Mouse (Mus musculus) liver, postnatal 0 days (tissue): ENCODE measurements around the gene Ecsit. TPM values are rescaled to one million over a fixed set of nuclear protein-coding genes. Genes with fewer than 3 reads are reported as not detected.
A peak's percentile ranks its signal among the peaks of the same experiment; 100 is the strongest.

Experiments
- ATAC-seq: fragments of 200-750 bp; cut with Nextera tagmentation; 2 replicates; pipeline ENCODE4 v1.8.0; 2017; ENCODE audit warnings: mild to moderate bottlenecking, moderate library complexity
- DNase-seq: peaks from one replicate; pipeline ENCODE4 v3.0.0-alpha.2; 2016
- H3K27ac ChIP-seq: fragments of 300-500 bp; sonication (generic); 2 replicates; pipeline ENCODE4 v1.5.1; 2014; ENCODE audit warnings: antibody characterized with exemption, moderate library complexity, mild to moderate bottlenecking, low read depth
- H3K27me3 ChIP-seq: fragments of 300-500 bp; sonication (generic); 2 replicates; pipeline ENCODE4 v1.6.1; 2014; ENCODE audit warnings: low read length, control low read depth, mixed read lengths; ENCODE audit not compliant: insufficient read depth
- H3K36me3 ChIP-seq: fragments of 300-500 bp; sonication (generic); replicated peaks from 2 replicates; pipeline ENCODE4 v1.6.1; 2014; ENCODE audit warnings: mild to moderate bottlenecking, control low read depth, low read length, moderate library complexity, mixed read lengths; ENCODE audit not compliant: insufficient read depth
- H3K4me1 ChIP-seq: fragments of 300-500 bp; sonication (generic); 2 replicates; pipeline ENCODE4 v1.6.1; 2014; ENCODE audit warnings: antibody characterized with exemption, mild to moderate bottlenecking, control low read depth; ENCODE audit not compliant: insufficient read depth
- H3K4me2 ChIP-seq: fragments of 300-500 bp; sonication (generic); 2 replicates; pipeline ENCODE4 v1.6.1; 2014; ENCODE audit warnings: low read depth, mild to moderate bottlenecking, low read length, moderate library complexity, mixed read lengths
- H3K4me3 ChIP-seq: fragments of 300-500 bp; sonication (generic); 2 replicates; pipeline ENCODE4 v1.5.1; 2014; ENCODE audit warnings: low read depth, low read length
- H3K9ac ChIP-seq: fragments of 300-500 bp; sonication (generic); replicated peaks from 2 replicates; pipeline ENCODE4 v1.6.1; 2014; ENCODE audit warnings: mild to moderate bottlenecking, moderate library complexity
- H3K9me3 ChIP-seq: fragments of 300-500 bp; sonication (generic); 2 replicates; pipeline ENCODE4 v1.6.1; 2016; ENCODE audit warnings: mild to moderate bottlenecking, control low read depth, low read length, mixed read lengths
- CTCF ChIP-seq: sonication (generic); IDR thresholded peaks from 2 replicates; pipeline ENCODE4 v1.5.1; 2016; ENCODE audit warnings: antibody characterized with exemption, low read depth
- EP300 ChIP-seq: IDR thresholded peaks from 2 replicates; pipeline ENCODE4 v1.6.1; 2016; ENCODE audit warnings: antibody characterized with exemption, low read depth, mild to moderate bottlenecking
- WGBS: fragments of 180-500 bp; shearing (Covaris S2); extraction: QIAGEN DNeasy Blood & Tissue Kit; methylation state at CpG from one replicate; pipeline ENCODE4 v1.1.7; 2014; ENCODE audit not compliant: insufficient replicate concordance; 5-methylcytosine and 5-hydroxymethylcytosine counted together
- polyA plus RNA-seq: library from polyadenylated mRNA; unstranded; fragments of >200 nt; fragmentation: Nextera tagmentation; extraction: Ambion mirVana; gene quantifications from 2 replicates; pipeline ENCODE4 v1.2.1, GENCODE M21; 2015

The Ecsit gene
- polyA plus RNA-seq, 1 experiment from 2014 or later = 18.1 TPM

DNA sequence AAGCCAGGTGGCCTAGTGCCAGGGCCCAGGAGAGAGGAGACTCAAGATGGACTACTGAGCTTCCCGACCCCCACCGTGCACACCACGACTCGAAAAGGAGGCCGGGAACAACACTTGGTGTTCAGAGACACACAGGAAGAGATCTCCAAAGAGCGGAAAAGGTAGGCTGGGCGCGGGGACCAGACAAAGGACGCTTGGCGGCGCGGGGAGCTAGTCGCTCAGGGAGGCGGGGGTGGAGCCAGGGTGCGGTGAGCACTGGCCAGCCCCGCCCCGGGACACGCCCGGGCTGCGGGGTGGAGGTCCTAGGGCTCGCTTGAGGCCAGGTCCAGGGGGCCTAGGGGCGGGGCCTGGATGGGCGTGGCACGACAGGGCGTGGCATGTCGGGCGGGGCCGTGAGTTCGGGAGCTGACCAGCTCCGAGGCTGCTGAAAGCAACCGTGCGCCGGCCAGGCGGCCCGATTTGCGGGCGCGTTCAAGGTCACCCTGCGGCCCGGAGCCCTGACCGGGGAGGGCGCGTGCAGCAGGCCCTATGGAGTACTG, 34.8 kb downstream of the Ecsit start:
- peak overlapping the region; percentile 36 for H3K4me3 ChIP-seq
- DNase-seq (peak; percentile 77), ATAC-seq (peak; percentile 54; the same call in 1 of the 2 replicates)
- no peaks in the 10 kb centered on the region for H3K9me3 ChIP-seq
- no peaks in the 10 kb centered on the region for H3K36me3 ChIP-seq
- no peak overlapping the region for H3K27ac ChIP-seq
- peak overlapping the region; percentile 55 for H3K4me2 ChIP-seq
- no peak for TF ChIP-seq CTCF
- TF ChIP-seq EP300 = no peak
- H3K27me3 ChIP-seq = peaks cover 72% of the 10 kb centered on the region
- no peak overlapping the region for H3K9ac ChIP-seq
- peaks cover 28% of the 10 kb centered on the region for H3K4me1 ChIP-seq
- WGBS = 1% methylated on average over 42 of the region's 43 CpGs

- Histone ChIP-seq H3K27me3 (peaks cover 67% of the 10 kb centered on the region), H3K36me3 (no peaks in the 10 kb centered on the region), H3K4me3 (no peak overlapping the region), H3K27ac (no peak overlapping the region), H3K4me2 (no peak overlapping the region), H3K9me3 (no peaks in the 10 kb centered on the region), H3K9ac (no peak overlapping the region), H3K4me1 (peaks cover 24% of the 10 kb centered on the region)
- no peak for DNase-seq
- no peak for ATAC-seq
- 55% methylated on average over 4 of the region's 4 CpGs for WGBS
- TF ChIP-seq CTCF (no peak), EP300 (no peak)
Measured at GRCm38 (mm10) chr9:22049721-22050270, 35.4 kb downstream of the Ecsit start.

DNA sequence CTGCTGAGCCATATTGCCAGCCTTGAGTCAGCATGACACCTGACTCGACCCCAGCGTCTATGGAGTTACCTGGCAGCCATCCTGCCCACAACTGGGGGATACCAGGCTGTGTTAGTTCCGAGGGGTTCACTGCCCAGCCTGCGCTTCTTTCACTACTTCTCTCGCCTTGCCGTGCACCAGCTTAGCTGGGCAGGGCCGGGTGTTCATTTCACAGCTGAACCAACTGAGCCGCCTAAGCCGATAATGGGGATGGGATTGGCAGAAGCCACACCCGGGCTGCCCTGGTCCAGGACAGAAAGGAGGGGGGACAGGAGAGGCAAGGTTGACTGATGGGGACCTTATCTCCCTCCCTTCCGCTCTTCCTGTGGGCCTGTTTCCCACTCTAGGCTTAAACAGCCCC, 35.9 kb downstream of the Ecsit start:
- Histone ChIP-seq H3K27me3 (peaks cover 64% of the 10 kb centered on the region), H3K27ac (no peak overlapping the region)
- ATAC-seq = no peak

DNA sequence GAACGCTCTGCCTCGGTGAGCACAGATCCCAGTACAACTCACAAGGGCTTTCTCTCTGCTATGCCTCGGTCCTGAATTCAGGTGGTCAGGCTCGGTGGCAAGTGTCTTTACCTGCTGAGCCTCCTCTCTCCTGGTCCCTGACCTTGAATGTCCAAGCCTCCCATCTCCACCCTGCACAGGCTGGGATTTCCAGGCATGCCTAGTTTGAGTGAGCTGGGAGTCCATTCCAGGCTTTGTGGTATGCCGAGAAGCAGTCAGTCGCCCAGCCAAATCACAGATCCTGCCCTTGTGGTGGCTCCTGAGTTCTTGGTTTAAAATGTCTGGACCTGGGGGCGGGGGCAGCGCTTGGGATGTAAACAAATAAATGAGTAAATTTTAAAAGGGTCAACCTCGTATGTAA, 37.9 kb downstream of the Ecsit start:
- TF ChIP-seq EP300 (no peak), CTCF (no peak)
- Histone ChIP-seq H3K4me3 (no peak overlapping the region), H3K27ac (no peak overlapping the region), H3K9me3 (no peaks in the 10 kb centered on the region), H3K36me3 (no peaks in the 10 kb centered on the region), H3K4me2 (no peak overlapping the region), H3K4me1 (peaks cover 17% of the 10 kb centered on the region), H3K27me3 (peaks cover 45% of the 10 kb centered on the region), H3K9ac (no peak overlapping the region)
- ATAC-seq = no peak
- WGBS = 55% methylated on average over 9 of the region's 9 CpGs
- no peak for DNase-seq

More for the DNA sequence above, 35.9 kb downstream of the Ecsit start:
- Histone ChIP-seq H3K4me3 (no peak overlapping the region), H3K4me1 (peaks cover 20% of the 10 kb centered on the region), H3K9ac (no peak overlapping the region), H3K9me3 (no peaks in the 10 kb centered on the region), H3K36me3 (no peaks in the 10 kb centered on the region), H3K4me2 (no peak overlapping the region)
- 73% methylated on average over 11 of the region's 11 CpGs for WGBS
- TF ChIP-seq CTCF = no peak
- no peak for DNase-seq

DNA sequence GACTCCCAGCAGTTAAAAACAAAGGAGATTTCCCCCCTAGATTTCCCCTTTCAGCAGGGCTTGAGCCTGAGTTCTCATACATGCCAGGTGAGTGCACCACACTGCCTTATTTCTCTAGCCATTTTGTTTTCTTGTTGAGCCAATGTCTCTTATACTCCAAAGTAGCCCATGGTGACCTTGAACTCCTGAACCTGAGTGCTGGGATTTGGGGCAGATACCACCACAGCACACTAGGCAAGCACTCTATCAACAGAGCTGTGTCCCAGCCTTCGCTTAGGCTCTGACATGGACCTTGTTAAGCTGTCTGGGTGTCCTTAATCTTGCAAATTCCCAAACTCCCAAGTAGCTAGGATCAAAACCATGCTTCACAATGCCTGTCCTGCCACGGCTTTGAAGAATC, 43.4 kb downstream of the Ecsit start:
- no peak overlapping the region for H3K9ac ChIP-seq
- H3K36me3 ChIP-seq = no peaks in the 10 kb centered on the region
- no peak for DNase-seq
- no peak for ATAC-seq
- TF ChIP-seq CTCF = no peak
- TF ChIP-seq EP300 = no peak
- H3K4me3 ChIP-seq = no peak overlapping the region
- H3K27me3 ChIP-seq = no peaks in the 10 kb centered on the region
- 53% methylated on average over 2 of the region's 2 CpGs for WGBS
- no peak overlapping the region for H3K4me2 ChIP-seq
- H3K4me1 ChIP-seq = no peaks in the 10 kb centered on the region
- no peak overlapping the region for H3K27ac ChIP-seq
- H3K9me3 ChIP-seq = no peaks in the 10 kb centered on the region

- no peaks in the 10 kb centered on the region for H3K36me3 ChIP-seq
- 0 out of 2 replicates have a peak, but pooled peaks cover 2% of the 10 kb centered on the region for H3K9me3 ChIP-seq
- no peak overlapping the region for H3K4me2 ChIP-seq
- 67% methylated on average over 10 of the region's 10 CpGs for WGBS
- H3K27me3 ChIP-seq = no peaks in the 10 kb centered on the region
- no peaks in the 10 kb centered on the region for H3K4me1 ChIP-seq
- DNase-seq (no peak), ATAC-seq (no peak)
- H3K4me3 ChIP-seq = no peak overlapping the region
- no peak overlapping the region for H3K27ac ChIP-seq
- no peak overlapping the region for H3K9ac ChIP-seq
- no peak for TF ChIP-seq EP300
- TF ChIP-seq CTCF = no peak
Measured at GRCm38 (mm10) chr9:22037826-22038225, 47.4 kb downstream of the Ecsit start.
